Mouse (Mus musculus) A20 (cell line): Measurements from ENCODE around the gene Relch.
A peak's percentile ranks its signal among the peaks of the same experiment; 100 is the strongest.
"Not testable (repeated sequence)": the region's sequence is repeated elsewhere in the genome, so short reads cannot be mapped to it uniquely, and the experiment has no call there.

Source experiments
- DNase-seq: peaks from one replicate; pipeline ENCODE4 v3.0.0-alpha.2; 2011; ENCODE audit warnings: low read depth, low spot score

Gene Relch

GRCm38 (mm10) chr1:105663171-105663961 lies at the start of gene Relch, which contains the start of gene Pign:
Gene Relch (plus strand): TSS chr1:105663861.
Gene Pign (minus strand): TSS chr1:105663677.
- peak; percentile 99 for DNase-seq

- peak; percentile 39 for DNase-seq
Measured at GRCm38 (mm10) chr1:105630481-105630880, 33.2 kb upstream of the Relch start.

DNA sequence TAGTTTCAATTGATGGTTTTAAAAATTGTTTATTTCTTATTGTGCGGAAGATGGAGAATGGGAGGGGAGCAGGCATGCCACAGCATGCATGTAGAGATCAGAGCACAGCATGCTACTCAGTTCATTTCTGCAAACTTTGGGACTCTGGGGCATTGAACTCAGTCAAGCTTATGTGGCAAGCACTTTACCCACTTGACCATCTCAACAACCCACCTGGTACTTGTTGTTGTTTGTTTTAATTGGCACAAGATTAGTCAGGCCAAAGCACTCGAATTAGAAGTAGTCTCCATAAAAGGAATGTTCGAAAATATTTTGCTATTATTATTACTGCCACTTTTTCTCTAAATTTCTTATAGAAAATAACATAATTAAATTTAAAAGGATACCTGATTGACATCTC lies 19.6 kb upstream of the Relch start:
- DNase-seq, result no peak

- DNase-seq, result no peak
Measured at GRCm38 (mm10) chr1:105650650-105651049, 13.0 kb upstream of the Relch start.

DNA sequence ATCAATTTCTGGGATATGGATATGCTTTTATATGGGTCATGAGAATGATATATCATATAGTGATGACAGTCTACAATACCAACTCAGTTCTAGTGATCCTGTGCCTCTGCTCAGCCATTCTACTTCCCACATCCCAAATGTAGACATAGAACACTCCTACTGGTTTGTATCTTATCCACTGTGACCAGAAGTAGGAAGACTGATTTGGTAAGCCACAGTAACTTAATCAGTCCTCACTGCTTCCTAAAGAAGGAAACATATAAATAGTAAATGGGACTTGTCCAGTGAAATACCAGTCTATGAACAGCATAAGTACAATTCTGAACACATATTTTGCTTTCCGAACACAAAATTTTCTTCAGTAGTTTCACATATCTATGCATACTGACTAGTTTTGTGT lies 9.7 kb upstream of the Relch start:
- no peak for DNase-seq

- peak; percentile 72 for DNase-seq
Measured at GRCm38 (mm10) chr1:105660015-105660414, 3.6 kb upstream of the Relch start.

DNA sequence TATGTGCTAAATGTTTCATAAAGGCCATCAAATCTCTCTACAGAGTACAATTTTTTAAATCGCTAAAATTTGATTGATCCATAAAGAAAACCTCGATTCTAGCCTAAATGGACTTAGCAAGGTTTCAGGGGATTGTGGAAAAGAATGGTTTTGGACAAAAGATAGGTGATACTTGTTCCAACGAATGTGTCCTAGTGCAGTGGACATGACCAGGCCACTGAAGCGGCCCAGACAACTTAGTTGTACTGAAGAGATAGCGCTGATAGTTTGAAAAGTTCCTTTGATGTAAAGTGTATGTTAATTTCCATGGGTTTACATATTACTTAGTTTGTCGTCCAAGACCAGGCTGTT lies 866 bp upstream of the Relch start:
- no peak for DNase-seq

- DNase-seq, result peak; percentile 59
Measured at GRCm38 (mm10) chr1:105663962-105664812, 526 bp downstream of the Relch start.

- no peak for DNase-seq
Measured at GRCm38 (mm10) chr1:105669700-105670099, 6.0 kb downstream of the Relch start.

DNA sequence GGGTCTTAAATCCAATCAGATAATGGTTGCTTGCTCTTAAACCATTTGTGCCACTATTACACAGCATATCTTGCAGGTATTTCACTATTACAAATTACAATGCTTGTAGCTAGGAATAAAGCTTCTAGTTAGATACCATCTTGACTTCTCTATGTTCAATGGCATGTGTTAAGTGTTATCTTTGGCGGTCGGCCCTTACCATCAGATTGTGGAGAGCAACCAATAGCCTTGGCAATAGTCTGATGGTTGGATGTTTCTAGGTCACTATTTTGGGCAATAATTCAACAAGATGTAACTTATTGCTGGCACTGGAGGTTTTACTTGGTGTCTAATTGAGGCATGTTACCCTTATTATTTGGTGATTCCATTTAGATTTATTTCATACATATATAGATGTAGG lies 11.1 kb downstream of the Relch start:
- no peak for DNase-seq

DNA sequence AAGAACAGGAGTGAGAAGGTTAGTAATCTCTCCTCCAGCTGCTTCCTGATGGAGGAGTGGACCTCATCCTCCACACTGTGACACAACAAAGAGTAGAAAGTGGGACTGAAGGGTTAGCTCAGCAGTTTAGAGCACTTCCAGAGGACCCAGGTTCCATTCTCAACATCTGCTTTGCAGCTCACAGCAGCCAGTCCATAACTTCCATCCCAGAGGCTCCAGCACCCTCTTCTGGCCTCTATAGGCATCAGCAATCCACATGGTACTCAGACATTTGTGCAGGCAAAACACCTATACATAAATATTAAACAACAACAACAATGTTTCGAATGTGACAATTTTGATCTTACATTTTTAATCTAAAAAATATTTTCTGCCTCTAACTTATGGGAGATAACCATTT lies 16.9 kb downstream of the Relch start:
- DNase-seq, result peak; percentile 50

DNA sequence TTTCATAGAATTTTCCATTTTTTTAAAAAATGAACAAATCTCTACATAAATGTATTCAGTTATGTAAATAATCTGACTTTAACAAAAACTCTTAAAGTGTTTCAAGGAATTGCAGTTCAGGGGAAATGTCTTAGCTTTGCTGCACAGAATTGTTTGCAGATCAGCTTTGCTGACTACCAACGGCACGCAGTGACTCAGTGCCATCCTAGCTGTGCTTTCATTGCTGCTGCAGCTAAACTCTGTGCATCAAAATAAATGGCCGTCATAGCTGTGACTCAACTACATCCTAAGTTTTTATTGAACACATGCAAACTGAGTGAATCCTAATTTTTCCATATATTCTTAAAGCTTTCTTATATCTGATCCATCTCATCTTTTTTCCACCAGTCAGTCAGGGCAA lies 21.8 kb downstream of the Relch start:
- no peak for DNase-seq

- DNase-seq, result no peak
Measured at GRCm38 (mm10) chr1:105695581-105695980, 31.9 kb downstream of the Relch start.

DNA sequence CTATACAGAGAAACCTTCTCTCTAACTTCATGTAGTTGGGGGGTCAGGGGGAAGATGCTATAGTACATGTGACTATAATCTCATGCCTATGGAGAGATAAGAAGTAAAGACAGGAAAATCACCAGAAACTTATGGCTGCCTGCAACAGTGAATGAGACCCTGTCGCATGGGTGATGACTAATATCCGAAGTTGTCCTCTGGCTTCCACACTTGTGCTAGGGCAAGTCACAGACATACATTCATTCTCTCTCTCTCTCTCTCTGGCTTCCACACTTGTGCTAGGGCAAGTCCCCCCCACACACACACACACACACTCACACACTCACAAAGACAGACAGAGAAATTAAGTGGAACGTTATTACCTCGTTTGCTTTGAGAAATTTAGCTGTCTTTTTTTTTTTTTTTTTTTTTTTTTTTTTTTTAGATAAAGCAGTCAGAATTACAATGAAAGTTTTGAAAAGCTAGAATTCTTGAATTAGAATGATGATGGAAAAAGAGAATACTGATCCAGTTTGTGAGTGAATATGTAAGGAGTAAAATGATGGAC lies 37.4 kb downstream of the Relch start:
- DNase-seq, result no peak

GRCm38 (mm10) chr1:105709415-105709814 lies 45.8 kb downstream of the Relch start:
- peak; percentile 21 for DNase-seq

- peak; percentile 58 for DNase-seq
Measured at GRCm38 (mm10) chr1:105711227-105711626, 47.6 kb downstream of the Relch start.

DNA sequence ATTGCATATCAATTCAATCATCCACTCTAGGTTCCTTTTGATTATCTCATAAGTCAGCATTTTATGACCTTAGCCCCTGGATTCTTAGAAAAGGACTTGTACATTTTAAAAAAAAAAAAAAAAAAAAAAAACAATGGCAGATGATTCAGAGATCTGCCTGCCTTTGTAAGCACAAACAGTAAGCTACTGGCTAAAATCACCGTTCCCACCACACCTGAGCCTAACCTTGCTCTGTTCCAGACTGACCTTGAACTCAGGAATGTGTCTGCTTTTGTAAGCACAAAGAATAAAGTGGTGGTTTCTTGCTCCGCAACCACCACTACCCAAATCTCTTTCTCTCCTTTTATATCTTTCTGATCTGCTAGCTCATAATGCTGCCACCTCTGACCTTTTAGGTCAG lies 49.2 kb downstream of the Relch start:
- no peak for DNase-seq

GRCm38 (mm10) chr1:105718358-105718757 lies 54.7 kb downstream of the Relch start:
- no peak for DNase-seq

GRCm38 (mm10) chr1:105729246-105729645 lies 65.6 kb downstream of the Relch start:
- DNase-seq, result not testable (repeated sequence)

DNA sequence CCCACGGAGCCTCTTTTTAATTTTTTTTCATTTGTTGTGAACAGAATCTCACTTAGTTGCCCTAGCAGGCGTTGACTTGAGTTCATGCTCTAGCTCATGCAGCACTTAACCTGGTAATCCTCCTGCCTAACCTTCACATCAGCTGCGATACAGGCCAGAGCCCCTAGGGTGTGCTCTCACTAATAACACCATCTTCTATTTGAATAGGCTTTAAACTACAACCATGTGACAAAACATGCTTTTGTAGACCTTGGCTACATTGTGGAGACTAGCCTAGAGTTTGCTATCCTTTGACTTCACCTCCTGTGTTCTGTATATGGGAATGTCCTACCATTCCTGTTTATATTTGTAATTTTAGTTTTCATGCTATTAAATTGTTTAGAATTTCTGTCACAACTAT lies 71.7 kb downstream of the Relch start:
- peak; percentile 30 for DNase-seq

- no peak for DNase-seq
Measured at GRCm38 (mm10) chr1:105738334-105738733, 74.7 kb downstream of the Relch start.

- DNase-seq, result no peak
Measured at GRCm38 (mm10) chr1:105739493-105739892, 75.8 kb downstream of the Relch start.
